Mouse (Mus musculus): ENCODE data around the gene 9530053A07Rik. TPM values are rescaled to one million over a fixed set of nuclear protein-coding genes. Genes with fewer than 3 reads are reported as not detected.

Gene 9530053A07Rik
- polyA plus RNA-seq, 1 experiment from 2014 or later, result 0.03 TPM

DNA sequence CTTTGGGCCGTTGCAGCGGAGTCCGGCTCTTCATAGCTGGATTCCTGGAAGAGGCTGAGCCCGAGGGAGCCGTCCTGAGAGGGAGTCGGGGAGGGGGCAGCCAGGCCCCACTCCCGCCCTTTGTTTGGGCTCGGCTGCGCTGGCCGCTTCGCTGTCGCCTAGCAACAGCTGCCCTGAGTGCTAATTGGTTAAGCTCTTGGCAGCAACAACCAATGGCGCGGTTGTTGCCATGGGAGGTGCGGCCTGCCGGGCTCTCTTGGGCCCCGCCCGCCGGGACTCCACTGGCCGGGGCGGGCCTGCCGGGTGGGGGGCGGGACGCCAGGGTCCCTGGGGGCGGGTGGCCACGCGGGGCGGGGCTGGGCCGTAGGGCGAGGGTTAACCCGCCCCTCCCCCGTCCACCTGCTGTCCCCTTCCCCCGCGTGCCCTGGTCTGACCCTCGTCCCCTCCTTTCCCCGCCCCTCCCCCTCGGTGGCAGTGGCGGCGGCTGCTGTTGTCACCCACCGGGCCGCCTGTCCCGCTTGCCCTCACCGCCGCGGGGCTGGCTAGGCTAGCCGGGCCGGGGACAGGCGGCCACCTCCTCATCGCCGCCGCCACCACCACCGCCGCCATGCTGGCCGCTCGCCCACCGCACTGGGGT is 50.6 kb downstream of the 9530053A07Rik start:
- peak; percentile 96 for ATAC-seq (replicated peaks; ENCODE audit: low FRiP score)
- Histone ChIP-seq H3K4me1 (peaks cover 14% of the 10 kb centered on the region), H3K4me3 (replicated peaks) (peak overlapping the region; percentile 99), H3K36me3 (peaks cover 79% of the 10 kb centered on the region), H3K9ac (peak overlapping the region; percentile 88), H3K27me3 (no peaks in the 10 kb centered on the region), H3K4me2 (peak overlapping the region; percentile 89), H3K27ac (peak overlapping the region; percentile 95), H3K9me3 (replicated peaks) (no peaks in the 10 kb centered on the region)
- WGBS, result 1% methylated on average over 39 of the region's 56 CpGs

GRCm38 (mm10) chr7:28180890-28181289 is 51.6 kb downstream of the 9530053A07Rik start:
- peaks cover 14% of the 10 kb centered on the region for H3K4me1 ChIP-seq
- H3K27ac ChIP-seq, result no peak overlapping the region
- H3K36me3 ChIP-seq, result peaks cover 79% of the 10 kb centered on the region
- WGBS, result 69% methylated on average over 5 of the region's 5 CpGs
- peak overlapping the region; percentile 89 for H3K4me2 ChIP-seq
- H3K27me3 ChIP-seq, result no peaks in the 10 kb centered on the region
- peak overlapping the region; percentile 99 for H3K4me3 ChIP-seq (replicated peaks)
- H3K9me3 ChIP-seq (replicated peaks), result no peaks in the 10 kb centered on the region
- peak overlapping the region; percentile 88; the same call in 1 of the 2 replicates for H3K9ac ChIP-seq
- no peak for ATAC-seq (replicated peaks; ENCODE audit: low FRiP score)

- H3K36me3 ChIP-seq, result peaks cover 79% of the 10 kb centered on the region
- no peaks in the 10 kb centered on the region for H3K27me3 ChIP-seq
- peak overlapping the region; percentile 99 for H3K4me3 ChIP-seq (replicated peaks)
- H3K4me2 ChIP-seq, result peak overlapping the region; percentile 89
- H3K9me3 ChIP-seq (replicated peaks), result no peaks in the 10 kb centered on the region
- peaks cover 14% of the 10 kb centered on the region for H3K4me1 ChIP-seq
- WGBS, result 96% methylated on average over 12 of the region's 12 CpGs
- H3K27ac ChIP-seq, result no peak overlapping the region
- ATAC-seq (replicated peaks; ENCODE audit: low FRiP score), result no peak
- H3K9ac ChIP-seq, result no peak overlapping the region
Measured at GRCm38 (mm10) chr7:28181376-28181775, 52.1 kb downstream of the 9530053A07Rik start.

GRCm38 (mm10) chr7:28182320-28182719 is 53.1 kb downstream of the 9530053A07Rik start:
- H3K9me3 ChIP-seq (replicated peaks), result no peaks in the 10 kb centered on the region
- H3K4me3 ChIP-seq (replicated peaks), result no peak overlapping the region
- peaks cover 79% of the 10 kb centered on the region for H3K36me3 ChIP-seq
- H3K27ac ChIP-seq, result no peak overlapping the region
- ATAC-seq (replicated peaks; ENCODE audit: low FRiP score), result no peak
- peaks cover 14% of the 10 kb centered on the region for H3K4me1 ChIP-seq
- no peak overlapping the region for H3K4me2 ChIP-seq
- H3K9ac ChIP-seq, result no peak overlapping the region
- no peaks in the 10 kb centered on the region for H3K27me3 ChIP-seq
- WGBS, result 96% methylated on average over 22 of the region's 22 CpGs

- Histone ChIP-seq H3K9ac (no peak overlapping the region), H3K27ac (no peak overlapping the region)
- no peak for ATAC-seq (replicated peaks; ENCODE audit: low FRiP score)
Measured at GRCm38 (mm10) chr7:28185884-28186283, 56.6 kb downstream of the 9530053A07Rik start.

DNA sequence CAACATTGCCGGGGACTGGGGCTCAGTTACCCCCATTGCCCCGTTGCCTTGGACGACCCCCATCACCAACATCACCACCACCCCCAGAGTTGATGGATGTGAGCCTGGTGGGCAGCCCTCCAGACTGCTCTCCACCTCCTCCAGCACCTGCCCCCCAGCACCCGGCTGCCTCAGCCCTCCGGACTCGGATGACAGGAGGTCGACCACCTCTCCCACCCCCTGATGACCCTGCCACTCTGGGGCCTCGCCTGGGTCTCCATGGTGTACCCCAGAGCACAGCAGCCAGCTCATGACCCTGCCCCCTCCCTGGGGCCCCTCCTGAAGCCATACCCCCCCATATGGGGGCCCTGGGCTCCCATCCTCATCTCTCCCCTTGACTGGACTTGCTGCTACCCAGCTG is 57.4 kb downstream of the 9530053A07Rik start:
- H3K36me3 ChIP-seq, result peaks cover 98% of the 10 kb centered on the region
- H3K4me3 ChIP-seq (replicated peaks), result no peak overlapping the region
- H3K4me1 ChIP-seq, result no peaks in the 10 kb centered on the region
- no peak overlapping the region for H3K9ac ChIP-seq
- H3K9me3 ChIP-seq (replicated peaks), result no peaks in the 10 kb centered on the region
- no peak overlapping the region for H3K4me2 ChIP-seq
- ATAC-seq (replicated peaks; ENCODE audit: low FRiP score), result no peak
- no peak overlapping the region for H3K27ac ChIP-seq
- H3K27me3 ChIP-seq, result no peaks in the 10 kb centered on the region
- WGBS, result 79% methylated on average over 8 of the region's 8 CpGs

More at GRCm38 (mm10) chr7:28185884-28186283, 56.6 kb downstream of the 9530053A07Rik start:
- Histone ChIP-seq H3K4me1 (peaks cover 6% of the 10 kb centered on the region), H3K4me3 (replicated peaks) (no peak overlapping the region), H3K9me3 (replicated peaks) (no peaks in the 10 kb centered on the region), H3K27me3 (no peaks in the 10 kb centered on the region), H3K4me2 (no peak overlapping the region), H3K36me3 (peaks cover 97% of the 10 kb centered on the region)
- 94% methylated on average over 14 of the region's 14 CpGs for WGBS

DNA sequence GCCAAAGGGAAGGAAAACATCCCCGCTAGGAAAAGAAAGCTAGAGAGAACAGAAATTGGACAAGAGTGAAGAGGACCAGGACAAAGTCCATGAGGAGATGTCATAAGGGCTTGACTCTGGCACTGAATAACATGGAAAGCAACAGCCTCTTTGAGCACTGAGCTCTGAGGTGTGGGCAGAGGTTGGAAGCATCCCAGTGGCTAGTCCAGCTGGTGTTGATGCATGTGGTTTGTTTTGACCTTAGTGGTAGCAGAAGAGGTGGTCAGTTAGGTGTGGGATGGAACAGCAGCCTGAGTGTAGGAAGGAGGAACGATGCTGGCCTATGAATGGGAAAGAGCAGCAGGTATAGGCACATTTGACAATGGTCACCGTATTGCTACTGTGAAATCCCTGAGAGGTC is 62.2 kb downstream of the 9530053A07Rik start:
- no peak overlapping the region for H3K4me2 ChIP-seq
- no peak for ATAC-seq (replicated peaks; ENCODE audit: low FRiP score)
- no peak overlapping the region for H3K9ac ChIP-seq
- no peak overlapping the region for H3K4me3 ChIP-seq (replicated peaks)
- H3K36me3 ChIP-seq, result peaks cover 77% of the 10 kb centered on the region
- 90% methylated on average over 3 of the region's 3 CpGs for WGBS
- 0 out of 2 replicates have a peak, but pooled peaks cover 4% of the 10 kb centered on the region for H3K4me1 ChIP-seq
- no peak overlapping the region for H3K27ac ChIP-seq
- H3K9me3 ChIP-seq (replicated peaks), result no peaks in the 10 kb centered on the region
- H3K27me3 ChIP-seq, result no peaks in the 10 kb centered on the region

GRCm38 (mm10) chr7:28191903-28192302 is 62.6 kb downstream of the 9530053A07Rik start:
- peaks cover 76% of the 10 kb centered on the region for H3K36me3 ChIP-seq
- 0 out of 2 replicates have a peak, but pooled peaks cover 7% of the 10 kb centered on the region for H3K4me1 ChIP-seq
- no peak overlapping the region for H3K27ac ChIP-seq
- no peaks in the 10 kb centered on the region for H3K9me3 ChIP-seq (replicated peaks)
- 100% methylated on average over 1 of the region's 1 CpGs for WGBS
- no peak for ATAC-seq (replicated peaks; ENCODE audit: low FRiP score)
- no peak overlapping the region for H3K4me2 ChIP-seq
- H3K4me3 ChIP-seq (replicated peaks), result no peak overlapping the region
- H3K9ac ChIP-seq, result no peak overlapping the region
- no peaks in the 10 kb centered on the region for H3K27me3 ChIP-seq

DNA sequence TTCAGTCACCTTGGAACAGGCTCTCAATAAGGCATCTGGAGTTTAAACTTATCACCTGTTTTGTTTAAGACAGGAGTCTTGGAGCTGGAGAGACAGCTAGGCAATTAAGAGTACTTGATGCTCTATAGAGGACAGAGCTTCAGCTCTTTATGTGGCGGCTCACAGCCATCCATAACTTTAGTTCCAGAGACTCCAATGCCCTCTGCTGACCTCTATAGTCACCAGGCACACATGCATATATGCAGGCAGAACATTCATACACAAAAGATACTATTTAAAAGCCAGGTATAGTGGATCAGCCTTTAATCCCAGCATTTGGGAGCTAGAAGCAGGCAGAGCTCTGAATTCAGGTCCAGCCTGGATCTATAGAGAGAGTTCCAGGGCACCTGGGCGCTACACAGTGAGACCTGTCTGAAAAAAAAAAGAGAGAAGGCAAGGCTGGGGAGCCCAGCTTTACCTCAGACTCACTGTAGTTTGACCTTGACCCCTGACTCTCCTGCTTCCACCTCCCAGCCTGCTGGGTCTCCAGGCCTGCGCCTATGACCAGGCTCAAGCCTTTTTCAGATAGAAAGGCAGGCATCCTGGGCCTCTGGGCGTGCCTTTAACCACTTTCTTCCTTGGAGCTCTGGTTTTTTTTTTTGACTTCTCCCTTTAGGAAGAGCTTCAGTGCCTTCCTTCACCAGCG is 66.3 kb downstream of the 9530053A07Rik start:
- Histone ChIP-seq H3K4me2 (no peak overlapping the region), H3K4me1 (0 out of 2 replicates have a peak, but pooled peaks cover 9% of the 10 kb centered on the region), H3K4me3 (replicated peaks) (no peak overlapping the region), H3K9ac (no peak overlapping the region), H3K27ac (peak overlapping the region; percentile 78; the same call in 1 of the 2 replicates), H3K36me3 (peaks cover 54% of the 10 kb centered on the region), H3K27me3 (no peaks in the 10 kb centered on the region), H3K9me3 (replicated peaks) (no peaks in the 10 kb centered on the region)
- ATAC-seq (replicated peaks; ENCODE audit: low FRiP score), result no peak
- 83% methylated on average over 5 of the region's 5 CpGs for WGBS

- 0 out of 2 replicates have a peak, but pooled peaks cover 9% of the 10 kb centered on the region for H3K4me1 ChIP-seq
- 44% methylated on average over 14 of the region's 14 CpGs for WGBS
- peak; percentile 60 for ATAC-seq (replicated peaks; ENCODE audit: low FRiP score)
Measured at GRCm38 (mm10) chr7:28196528-28196927, 67.3 kb downstream of the 9530053A07Rik start.

DNA sequence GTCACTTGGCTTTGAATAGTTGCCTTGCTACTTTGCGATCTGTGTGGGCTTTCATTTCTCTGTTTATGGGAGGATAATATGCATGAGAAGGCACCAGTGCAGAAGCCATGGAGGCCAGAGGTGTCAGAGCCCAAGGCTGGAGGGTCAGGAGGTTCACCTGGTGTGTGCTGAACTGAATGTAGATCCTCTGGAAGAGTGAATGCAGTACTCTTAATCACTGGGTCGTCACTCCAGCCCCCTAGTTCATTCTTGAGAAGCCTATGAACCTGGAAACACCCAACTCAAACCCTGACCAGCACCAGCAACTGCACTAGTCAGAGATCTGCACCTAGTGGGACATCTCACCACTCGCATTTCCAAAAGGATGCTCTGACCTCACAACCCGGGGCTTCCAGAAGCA is 69.8 kb downstream of the 9530053A07Rik start:
- H3K4me2 ChIP-seq, result no peak overlapping the region
- H3K4me1 ChIP-seq, result peaks cover 16% of the 10 kb centered on the region; the same call in 1 of the 2 replicates
- no peaks in the 10 kb centered on the region for H3K27me3 ChIP-seq
- H3K27ac ChIP-seq, result no peak overlapping the region
- no peak for ATAC-seq (replicated peaks; ENCODE audit: low FRiP score)
- H3K9me3 ChIP-seq (replicated peaks), result no peaks in the 10 kb centered on the region
- H3K4me3 ChIP-seq (replicated peaks), result no peak overlapping the region
- H3K9ac ChIP-seq, result no peak overlapping the region
- WGBS, result 64% methylated on average over 4 of the region's 4 CpGs
- H3K36me3 ChIP-seq, result peaks cover 27% of the 10 kb centered on the region

More at GRCm38 (mm10) chr7:28196528-28196927, 67.3 kb downstream of the 9530053A07Rik start:
- Histone ChIP-seq H3K27me3 (no peaks in the 10 kb centered on the region), H3K9me3 (replicated peaks) (no peaks in the 10 kb centered on the region), H3K27ac (peak overlapping the region; percentile 78), H3K36me3 (peaks cover 44% of the 10 kb centered on the region), H3K4me3 (replicated peaks) (no peak overlapping the region), H3K4me2 (peak overlapping the region; percentile 12; the same call in 1 of the 2 replicates), H3K9ac (no peak overlapping the region)
